Mouse (Mus musculus) erythroid progenitor cell, adult 5-6 weeks (primary cell): ENCODE measurements around the gene Osbp2. TPM values are rescaled to one million over a fixed set of nuclear protein-coding genes. Genes with fewer than 3 reads are reported as not detected.
A peak's percentile ranks its signal among the peaks of the same experiment; 100 is the strongest.

Experiments
- ATAC-seq: replicated peaks from 2 replicates; pipeline ENCODE4 v1.8.0; 2016; ENCODE audit warnings: moderate number of reproducible peaks, mild to moderate bottlenecking, moderate TSS enrichment, inconsistent platforms; ENCODE audit not compliant: poor library complexity, low FRiP score, severe bottlenecking
- total RNA-seq, 2 experiments: library from RNA; stranded (forward) in 1 of 2; stranded (reverse) in 1 of 2; fragments of 150-400 nt in 1 of 2; fragments of 186-747, 209-891 nt in 1 of 2; gene quantifications; 2 replicates each; pipeline versions ENCODE4 v1.2.3 to v1.2.4; 2015 to 2017; ENCODE audit warnings: low replicate concordance in 2 of 2

Gene Osbp2
- total RNA-seq, 2 experiments from 2014 or later: not detected

DNA sequence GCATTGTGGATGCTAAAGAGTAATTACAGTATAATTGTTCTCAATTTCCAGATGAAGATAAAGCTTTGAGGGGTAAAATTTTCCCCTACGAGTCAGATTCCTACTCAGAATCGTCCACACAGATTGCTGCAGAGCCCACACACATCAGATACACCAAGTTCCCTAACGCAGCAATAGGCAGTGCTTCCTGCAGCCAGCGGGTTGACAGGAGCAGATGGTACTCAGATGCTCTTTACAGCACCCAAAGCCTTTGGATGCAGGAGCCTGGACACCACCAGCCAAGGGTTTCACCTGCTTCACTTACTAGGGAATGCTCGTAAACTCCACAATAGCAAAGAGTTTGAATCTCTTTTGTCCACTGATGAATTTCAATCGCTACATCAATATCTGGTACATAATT lies 12.7 kb upstream of the Osbp2 start:
- ATAC-seq: no peak

DNA sequence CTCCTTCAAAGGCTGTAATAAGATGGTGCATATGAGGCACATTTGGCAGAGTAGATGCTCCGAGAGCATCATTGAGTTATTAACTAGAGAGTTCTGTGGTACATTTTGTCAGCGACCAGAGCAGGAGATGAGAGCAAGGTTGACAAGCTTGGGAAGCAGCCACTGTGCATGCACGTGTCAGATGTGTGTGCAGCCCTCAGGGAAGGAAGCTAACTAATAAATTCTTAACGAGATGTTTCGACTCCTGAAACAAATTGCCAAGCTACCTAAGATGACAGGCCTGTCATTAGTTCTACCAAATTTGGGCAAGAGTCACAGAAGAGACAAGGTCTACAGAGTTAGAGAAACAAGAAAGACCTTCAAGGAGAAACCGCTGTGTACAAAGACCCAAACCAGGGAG lies 640 bp upstream of the Osbp2 start:
- ATAC-seq: no peak

DNA sequence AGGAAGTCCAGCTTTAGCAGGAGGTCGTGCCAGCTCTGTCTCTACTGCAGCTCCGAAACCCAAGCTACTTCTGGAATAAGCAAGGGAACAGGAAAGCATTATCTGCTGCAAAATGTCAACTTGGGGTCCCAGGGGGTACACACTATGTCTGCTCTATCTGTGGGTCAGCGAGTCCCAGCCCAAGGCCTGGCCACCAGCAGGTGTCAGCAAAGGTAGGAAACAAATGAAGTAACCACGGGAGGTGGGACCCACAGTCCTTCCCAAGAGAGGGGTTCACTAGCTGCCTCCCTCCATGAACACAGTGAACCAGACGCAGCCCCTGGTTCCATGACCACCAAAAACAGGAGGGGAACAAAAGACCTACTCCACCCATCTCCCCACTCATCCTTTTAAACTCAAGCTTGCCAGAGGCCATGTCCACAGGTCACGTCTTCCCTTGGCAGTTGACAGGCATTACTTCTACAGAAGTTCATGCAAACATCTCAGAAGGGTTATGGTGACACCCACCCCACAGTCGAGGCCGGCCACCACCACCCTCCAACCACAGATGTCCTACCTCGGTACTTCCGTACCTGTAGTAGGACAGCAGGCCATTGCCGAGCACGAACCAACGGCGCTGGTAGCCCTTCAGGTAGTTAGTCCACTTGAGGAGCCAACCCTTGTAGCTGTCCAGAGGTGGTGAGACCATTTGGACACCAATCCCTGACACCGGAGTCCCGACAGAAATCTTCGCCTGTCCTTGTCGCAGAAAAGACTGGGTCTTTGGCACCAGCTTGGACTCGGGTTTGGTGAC lies 846 bp downstream of the Osbp2 start:
- no peak for ATAC-seq

DNA sequence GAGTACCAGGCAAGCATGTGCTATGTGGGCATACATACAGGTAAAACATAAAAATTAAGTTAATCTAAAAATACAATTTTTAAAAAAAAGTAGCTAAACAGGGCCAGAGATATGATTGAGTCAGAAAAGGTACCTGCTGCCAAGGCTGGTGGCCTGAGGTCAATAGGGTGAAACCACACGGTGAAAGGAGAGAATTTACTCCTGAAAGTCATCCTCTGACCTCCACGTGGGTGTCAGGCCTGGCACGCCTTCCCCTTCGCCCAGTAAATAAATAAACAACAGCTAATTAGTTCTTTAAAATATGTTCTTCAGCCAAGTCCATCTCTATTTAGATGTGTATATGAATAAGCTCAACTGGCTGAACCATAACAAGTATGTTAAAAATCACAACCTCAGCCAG lies 3.3 kb downstream of the Osbp2 start:
- no peak for ATAC-seq

DNA sequence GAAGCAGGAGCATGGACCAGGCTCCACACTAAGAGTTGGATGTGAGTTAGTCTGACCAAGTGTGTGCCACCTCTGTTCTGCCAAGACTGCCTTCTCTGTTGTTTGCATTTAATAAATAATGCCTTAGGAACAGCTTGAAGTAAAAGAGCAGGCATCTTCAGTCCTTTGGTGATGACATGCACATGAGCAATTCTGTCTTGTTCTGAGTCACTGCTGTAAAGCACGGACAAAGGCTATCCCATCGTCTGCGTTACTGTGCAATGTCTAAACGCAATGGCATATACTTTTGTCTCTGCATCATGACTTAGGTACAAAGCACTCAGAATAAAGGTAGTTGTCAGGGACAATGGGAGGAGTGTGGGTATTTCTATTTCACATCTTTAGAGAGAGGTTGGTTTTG lies 3.9 kb downstream of the Osbp2 start:
- no peak for ATAC-seq

DNA sequence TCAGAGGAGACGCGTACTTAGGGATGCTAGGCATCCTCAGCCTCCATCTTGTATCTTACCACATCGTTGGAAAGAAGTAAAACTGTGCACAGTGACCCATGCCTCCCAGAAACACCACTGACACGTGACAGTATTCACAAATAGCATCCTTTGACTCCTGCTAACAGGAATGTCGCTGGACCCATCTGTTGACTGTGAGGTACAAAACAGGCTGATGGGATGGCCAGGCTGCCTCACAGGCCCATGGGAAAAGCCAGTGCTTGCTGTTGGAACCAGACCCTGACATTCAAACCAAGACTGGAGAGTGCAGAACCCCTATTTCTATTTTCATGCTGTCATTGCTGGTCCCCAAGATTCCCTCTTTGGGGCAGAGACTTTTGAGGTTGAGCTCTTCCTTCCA lies 5.8 kb downstream of the Osbp2 start:
- no peak for ATAC-seq

DNA sequence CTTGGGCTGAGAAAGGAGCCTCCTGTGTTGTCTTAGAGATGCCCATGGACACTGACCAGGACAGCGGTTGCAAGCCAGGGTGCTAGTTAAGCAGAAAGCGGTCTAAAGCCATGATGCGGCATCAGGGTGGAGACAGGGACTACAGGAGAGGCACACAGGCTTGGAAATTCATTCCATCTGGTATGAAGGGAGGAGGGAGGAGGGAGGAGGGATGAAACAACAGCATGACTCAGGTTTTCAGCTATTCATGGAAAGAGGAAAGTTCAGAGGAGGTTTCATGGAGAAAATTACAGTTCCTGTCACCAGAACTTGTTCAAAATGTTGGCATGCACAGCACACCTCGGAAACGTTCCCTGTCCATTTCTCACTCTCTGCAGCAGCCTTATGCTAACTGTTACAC lies 7.9 kb downstream of the Osbp2 start:
- no peak for ATAC-seq

DNA sequence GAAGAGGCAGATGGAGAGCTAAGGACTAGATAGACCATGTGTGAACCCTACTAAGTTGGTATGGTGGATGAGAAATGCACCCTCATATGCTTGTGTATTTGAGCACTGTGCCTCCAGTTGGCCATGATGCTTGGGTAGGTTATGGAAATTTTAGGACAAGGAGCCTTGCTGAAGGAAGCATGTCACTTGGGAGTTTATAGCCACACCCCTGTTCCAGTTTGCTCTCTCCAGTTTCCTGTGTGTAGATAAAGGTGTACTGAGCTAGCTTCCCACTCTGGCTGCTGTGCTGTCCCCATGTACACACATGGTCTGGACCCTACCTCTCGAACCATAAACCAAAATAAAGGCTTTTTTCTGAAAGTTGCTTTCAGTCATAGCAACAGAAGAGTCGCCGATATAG lies 9.5 kb downstream of the Osbp2 start:
- no peak for ATAC-seq

DNA sequence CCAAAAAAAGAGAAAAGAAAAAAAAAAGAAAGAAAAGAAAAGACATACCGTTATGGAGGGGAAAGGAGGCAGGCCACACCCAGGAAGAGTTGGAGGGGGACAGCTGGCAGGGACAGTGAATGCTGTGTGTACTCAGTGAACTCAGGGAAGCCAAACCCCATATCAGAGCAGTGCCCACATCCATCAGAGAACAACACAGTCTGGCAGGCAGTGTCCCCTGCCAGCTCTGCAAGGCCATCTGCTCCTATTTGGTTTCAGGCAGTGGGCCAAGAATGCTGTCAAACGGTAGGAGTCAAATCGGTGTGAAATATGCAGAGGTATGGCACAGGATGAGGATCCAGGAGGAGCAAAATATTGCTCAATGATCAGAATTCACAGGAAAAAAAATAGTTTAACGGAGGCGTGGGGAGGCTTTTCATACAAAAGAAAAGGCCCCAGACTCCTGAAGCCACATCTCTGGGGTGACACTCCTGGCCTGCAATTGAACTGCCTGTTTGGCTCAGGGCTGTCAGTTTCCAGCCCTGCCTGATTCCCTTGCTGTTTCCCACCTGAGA lies 10.1 kb downstream of the Osbp2 start:
- ATAC-seq: no peak

DNA sequence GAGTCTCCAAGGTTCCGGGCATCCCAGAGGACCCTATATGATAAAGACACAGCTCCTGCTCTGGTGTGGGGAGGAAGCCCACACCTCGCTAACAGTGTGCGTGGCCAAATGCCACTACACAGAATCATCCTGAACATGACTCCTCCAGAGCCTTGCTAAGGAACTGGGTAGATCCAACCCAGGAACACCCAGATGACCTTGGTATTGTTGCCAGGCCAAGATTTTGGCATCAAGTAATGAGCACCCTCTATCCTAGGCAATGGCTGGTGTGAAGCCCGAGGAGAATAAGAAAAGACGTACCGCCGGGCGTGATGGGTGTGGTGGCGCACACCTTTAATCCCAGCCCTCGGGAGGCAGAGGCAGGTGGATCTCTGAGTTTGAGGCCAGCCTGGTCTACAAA lies 10.7 kb downstream of the Osbp2 start:
- ATAC-seq: no peak

DNA sequence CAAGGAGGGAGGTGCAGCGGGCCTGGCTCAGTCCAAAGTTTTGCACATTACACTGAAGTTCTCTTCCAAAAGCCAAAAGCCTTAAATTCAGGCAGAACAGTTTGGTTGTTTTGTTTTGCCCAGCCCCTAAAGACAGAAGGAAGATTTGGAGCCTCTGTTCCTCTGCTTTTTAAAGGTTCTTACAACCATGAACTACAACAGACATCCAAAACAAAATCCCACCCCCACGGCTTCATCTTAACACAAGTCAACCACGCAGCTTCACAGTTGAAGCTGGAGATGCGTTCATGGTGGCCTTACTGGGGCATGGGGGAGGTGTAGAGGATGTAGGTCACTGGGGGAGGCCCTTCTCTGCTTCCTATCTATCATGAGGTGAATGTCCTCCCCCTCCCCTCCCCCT lies 11.8 kb downstream of the Osbp2 start:
- ATAC-seq: no peak

DNA sequence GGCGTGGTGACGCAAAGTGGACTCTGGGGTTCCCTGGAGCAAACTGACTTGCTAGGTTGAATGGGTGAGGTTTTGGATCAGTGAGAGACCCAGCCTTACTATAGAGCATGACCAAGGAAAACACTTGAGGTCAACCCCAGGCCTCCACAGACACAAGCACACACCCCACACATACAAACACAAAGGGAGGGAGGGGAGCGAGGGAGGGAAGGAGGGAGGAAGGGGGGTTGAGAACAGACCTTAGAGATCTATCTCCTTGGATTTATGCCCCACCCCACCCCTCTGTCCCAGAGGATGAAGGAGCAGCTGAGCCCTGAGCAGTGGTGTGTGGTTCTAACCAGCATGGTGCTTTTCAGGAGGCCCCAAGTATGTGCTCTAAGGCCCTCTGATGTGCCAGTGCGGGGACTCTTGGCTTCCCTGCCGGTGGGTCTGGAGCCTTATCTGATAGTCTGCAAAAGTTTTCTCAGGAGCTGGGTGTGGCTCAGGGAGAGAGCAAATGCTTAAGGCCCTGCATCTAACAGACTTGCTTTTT lies 12.9 kb downstream of the Osbp2 start:
- no peak for ATAC-seq

DNA sequence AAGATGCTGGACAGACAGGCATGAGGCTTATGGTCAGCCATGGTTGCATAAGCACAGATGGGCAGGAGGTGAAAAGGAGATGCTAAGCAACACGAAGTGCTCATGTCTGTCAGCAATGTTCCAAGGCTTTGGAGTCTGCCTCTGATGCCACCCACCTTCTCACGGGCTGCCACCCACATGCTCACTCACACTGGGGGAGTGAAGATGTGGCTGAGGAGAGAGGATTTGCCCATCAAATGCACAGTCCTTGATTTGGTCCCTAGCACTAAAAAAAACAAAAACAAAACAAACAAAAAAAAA lies 13.4 kb downstream of the Osbp2 start:
- ATAC-seq: no peak

DNA sequence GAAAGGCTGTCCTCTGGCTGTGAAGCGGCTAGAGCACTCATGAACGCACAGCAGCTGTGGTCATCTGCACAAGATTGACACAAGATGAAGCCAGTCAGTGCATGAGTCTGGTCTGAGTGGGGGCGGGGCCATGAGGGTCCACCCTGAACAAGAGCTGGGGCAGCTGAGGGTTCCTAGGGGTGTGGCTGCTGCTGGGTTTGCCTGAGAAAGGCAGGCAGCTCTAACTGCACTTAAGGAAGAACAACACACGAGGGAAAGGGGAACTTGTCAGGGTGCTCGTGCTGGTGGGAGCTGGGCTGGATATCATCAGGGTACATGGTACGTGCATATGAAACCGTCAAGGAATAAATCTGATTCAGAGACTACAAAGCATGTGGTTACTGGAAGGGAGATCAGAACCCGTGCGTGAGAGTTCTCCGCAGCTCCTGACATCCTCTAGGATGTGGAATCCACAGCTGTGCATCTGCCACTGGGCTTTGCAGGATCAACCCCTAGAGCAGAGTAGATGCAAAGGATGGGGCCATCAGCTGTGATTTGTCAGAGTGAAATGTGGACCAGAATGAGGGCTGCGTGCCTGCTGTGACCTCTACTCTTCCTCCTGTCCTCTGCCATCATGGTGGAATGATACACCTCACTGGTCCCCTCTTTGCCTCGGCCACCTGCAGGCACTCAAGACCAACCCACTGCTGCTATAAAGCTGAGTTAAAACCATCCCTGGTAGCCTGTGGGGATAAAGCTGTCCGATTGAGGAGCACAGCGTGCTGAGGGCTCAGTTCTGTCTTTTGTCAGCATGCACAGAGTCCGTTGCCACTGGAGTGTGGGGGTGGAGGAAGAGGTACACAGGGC lies 14.0 kb downstream of the Osbp2 start:
- no peak for ATAC-seq

DNA sequence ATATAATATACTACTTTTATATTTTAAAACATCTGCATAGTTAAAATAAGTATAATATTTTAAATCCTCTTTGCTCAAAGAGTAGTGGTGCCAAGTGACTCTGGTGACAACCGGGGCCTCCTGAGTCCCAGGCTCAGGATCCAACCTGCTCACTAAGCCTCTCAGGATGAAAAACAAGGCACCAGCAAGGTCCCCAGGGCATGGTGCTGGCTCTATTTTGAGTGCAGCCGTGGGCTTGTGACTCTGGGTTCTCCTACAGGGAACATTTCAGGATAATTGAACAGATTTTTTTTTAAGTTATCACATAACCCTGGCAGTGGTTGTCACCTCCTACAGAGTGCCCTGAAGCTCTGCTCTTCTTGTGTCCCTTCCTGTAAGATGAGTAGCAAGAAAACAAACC lies 17.4 kb downstream of the Osbp2 start:
- no peak for ATAC-seq

DNA sequence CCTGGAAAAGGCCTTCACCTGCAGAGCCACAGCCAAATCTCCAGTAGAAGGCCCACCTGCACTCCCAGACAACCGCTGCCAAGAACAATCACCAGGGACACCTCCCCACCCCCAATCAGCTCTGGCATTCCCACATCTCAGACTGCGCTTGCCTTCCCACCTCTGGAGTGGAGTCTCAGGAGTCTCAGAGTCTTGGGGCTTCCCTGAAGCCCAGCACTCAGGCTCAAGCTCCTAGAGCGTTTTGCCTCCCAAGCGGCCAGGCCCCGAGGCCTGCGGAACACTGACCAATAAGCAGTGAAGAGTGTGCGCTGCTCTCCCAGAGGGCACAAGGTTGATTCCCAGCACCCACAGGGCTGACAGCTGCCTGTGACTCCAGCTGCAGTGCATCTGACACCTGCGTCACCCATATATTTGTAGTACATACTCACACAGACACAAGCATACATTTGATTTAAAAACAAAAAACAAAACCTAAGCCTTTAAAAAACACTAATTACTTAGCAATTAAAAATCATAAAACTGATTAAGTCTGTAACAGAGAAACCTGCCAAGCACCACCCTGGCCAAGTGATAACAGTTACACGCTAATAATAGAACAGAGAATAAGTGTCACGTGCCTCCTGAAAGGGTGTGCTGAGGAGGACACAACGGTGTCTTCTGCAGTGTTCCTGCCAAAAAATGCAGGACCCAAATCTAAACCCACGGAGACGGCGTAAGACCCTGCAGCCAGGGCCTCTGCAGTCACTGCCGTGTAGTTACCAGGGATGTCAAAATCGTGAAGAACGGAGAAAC lies 19.6 kb downstream of the Osbp2 start:
- ATAC-seq: no peak

DNA sequence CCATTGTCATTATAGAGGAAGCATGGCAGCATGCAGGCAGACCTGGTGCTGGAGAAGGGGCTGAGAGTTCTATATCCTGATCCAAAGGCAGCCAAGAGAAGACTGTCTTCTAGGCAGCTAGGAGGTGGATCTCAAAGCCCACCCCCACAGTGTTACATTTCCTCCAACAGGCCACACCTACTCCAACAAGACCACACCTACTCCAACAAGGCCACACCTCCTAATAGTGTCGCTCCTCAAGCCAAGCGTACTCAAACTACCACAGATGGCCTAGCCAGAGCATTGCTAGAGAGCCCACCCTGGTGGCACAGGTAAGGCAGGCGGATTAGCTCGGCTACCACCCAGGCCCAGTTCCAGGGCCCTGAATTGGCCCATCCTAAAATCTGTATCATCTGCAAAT lies 28.4 kb downstream of the Osbp2 start:
- no peak for ATAC-seq

DNA sequence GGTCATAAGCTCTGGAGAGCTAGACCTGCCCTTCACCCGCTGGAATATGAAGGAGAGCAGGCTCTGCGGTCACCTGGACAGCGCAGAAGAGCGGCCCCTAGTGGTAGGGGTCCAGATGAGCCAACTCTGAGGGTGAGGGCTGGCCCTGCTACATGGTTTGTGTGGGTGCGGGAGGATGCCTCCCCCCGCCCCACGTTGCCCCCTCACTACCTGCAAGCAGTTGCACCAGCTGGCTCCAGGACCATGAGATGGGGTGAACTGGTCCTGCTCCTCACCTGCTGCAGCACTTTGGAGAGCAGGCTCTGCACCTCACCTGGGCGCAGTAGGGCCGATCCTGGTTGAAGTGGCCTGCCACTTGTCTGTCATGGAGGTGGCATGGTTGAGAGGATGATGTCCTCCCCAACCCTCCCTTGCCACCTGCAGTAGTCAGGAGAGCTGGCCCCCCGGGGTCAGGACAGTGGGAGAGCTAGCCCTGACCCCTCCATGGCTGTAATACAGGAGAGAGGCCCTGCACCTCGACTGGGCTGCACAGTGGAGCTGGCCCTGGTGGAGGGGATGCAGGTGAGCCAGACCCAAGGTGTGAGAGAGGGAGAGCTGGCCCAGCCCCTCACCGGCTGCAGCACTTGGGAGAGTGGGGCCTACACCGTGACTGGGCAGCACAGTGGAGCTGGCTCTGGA lies 29.1 kb downstream of the Osbp2 start:
- ATAC-seq: peak; percentile 59

DNA sequence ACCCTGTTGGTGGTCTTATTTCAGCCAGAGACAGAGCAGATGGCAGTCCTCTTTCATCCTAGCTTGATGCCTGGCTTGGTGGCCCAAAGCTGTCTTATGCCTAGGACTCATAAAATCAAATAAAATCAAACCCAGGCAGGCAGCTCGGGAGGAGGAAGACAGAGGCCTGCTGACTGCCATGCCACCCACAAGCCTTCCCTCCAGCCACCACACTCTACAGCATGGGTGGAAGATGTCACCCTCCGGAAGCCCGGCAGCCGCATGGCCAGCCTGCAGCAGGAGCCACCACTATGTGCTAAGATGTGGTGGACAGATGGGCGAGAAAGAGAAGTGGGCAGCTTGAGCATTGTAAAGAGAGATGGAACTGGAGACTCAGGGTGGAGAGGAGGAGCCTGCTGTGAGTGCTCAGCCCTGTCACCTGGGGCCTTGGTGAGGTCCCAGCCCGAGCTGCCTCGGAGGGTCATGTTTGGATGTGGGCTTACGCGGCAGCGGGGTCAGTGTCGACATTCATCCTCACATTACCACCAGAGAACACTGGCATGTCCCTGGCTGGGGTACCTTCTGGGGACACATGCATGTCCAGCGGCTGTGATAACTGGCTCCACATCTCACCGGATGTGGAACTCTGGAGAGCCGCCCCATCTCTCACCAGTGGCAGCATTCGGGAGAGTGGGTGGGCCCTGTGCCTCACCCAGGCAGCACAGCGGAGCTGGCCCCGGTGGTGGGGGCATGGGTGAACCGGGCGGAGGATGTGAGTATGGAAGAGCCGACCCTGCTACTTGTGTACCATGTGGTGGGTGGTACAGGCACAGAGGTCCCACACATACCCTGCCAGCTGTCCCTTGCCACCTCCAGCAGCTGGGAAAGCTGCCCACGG lies 29.9 kb downstream of the Osbp2 start:
- peak; percentile 46; the same call in 1 of the 2 replicates for ATAC-seq
